Mouse (Mus musculus): ENCODE measurements around the gene Gm4981.
"Not testable (repeated sequence)": the region's sequence is repeated elsewhere in the genome, so short reads cannot be mapped to it uniquely, and the experiment has no call there.

The Gm4981 gene

GRCm38 (mm10) chr10:58221571-58221970, 14.9 kb downstream of the Gm4981 start:
- not testable (repeated sequence) for DNase-seq

GRCm38 (mm10) chr10:58220726-58221125, 15.8 kb downstream of the Gm4981 start:
- DNase-seq = peak; percentile 37

GRCm38 (mm10) chr10:58217366-58217765, 19.1 kb downstream of the Gm4981 start:
- no peak for DNase-seq

- DNase-seq = no peak
These were observed 21.1 kb downstream of the Gm4981 start for GRCm38 (mm10) chr10:58215353-58215752.

GRCm38 (mm10) chr10:58214934-58215333, 21.6 kb downstream of the Gm4981 start:
- no peak for DNase-seq

- DNase-seq = no peak
These were observed 22.0 kb downstream of the Gm4981 start for GRCm38 (mm10) chr10:58214497-58214896.

GRCm38 (mm10) chr10:58212230-58212629, 24.3 kb downstream of the Gm4981 start:
- DNase-seq = no peak

GRCm38 (mm10) chr10:58211213-58211612, 25.3 kb downstream of the Gm4981 start:
- no peak for DNase-seq

GRCm38 (mm10) chr10:58210514-58210913, 26.0 kb downstream of the Gm4981 start:
- no peak for DNase-seq

- DNase-seq = no peak
These were observed 26.6 kb downstream of the Gm4981 start for GRCm38 (mm10) chr10:58209710-58210467.

- DNase-seq = no peak
These were observed 29.7 kb downstream of the Gm4981 start for GRCm38 (mm10) chr10:58206639-58207404.

- no peak for DNase-seq
These were observed 30.5 kb downstream of the Gm4981 start for GRCm38 (mm10) chr10:58205986-58206385.

Data from liver (tissue).